Mouse (Mus musculus) embryonic facial prominence, embryonic 13.5 days (tissue): ENCODE measurements around the gene Olfr313. TPM values are rescaled to one million over a fixed set of nuclear protein-coding genes. Genes with fewer than 3 reads are reported as not detected.
"Not testable (repeated sequence)": the region's sequence is repeated elsewhere in the genome, so short reads cannot be mapped to it uniquely, and the experiment has no call there.

Experiments
- ATAC-seq: fragments of 200-750 bp; cut with Nextera tagmentation; 2 replicates; pipeline ENCODE4 v1.8.0; 2017; ENCODE audit warnings: low read depth; ENCODE audit not compliant: insufficient number of reproducible peaks, insufficient read depth, low FRiP score, low TSS enrichment
- H3K27ac ChIP-seq: fragments of 300-500 bp; sonication (generic); 2 replicates; pipeline ENCODE4 v1.5.1; 2015; ENCODE audit warnings: moderate library complexity, mild to moderate bottlenecking, inconsistent platforms
- H3K27me3 ChIP-seq: fragments of 300-500 bp; sonication (generic); 2 replicates; pipeline ENCODE4 v1.6.1; 2015; ENCODE audit warnings: mild to moderate bottlenecking, inconsistent platforms
- H3K36me3 ChIP-seq: fragments of 300-500 bp; sonication (generic); 2 replicates; pipeline ENCODE4 v1.6.1; 2015; ENCODE audit warnings: mild to moderate bottlenecking, inconsistent platforms
- H3K4me1 ChIP-seq: fragments of 300-500 bp; sonication (generic); 2 replicates; pipeline ENCODE4 v1.6.1; 2015; ENCODE audit warnings: inconsistent platforms
- H3K4me2 ChIP-seq: fragments of 300-500 bp; sonication (generic); 2 replicates; pipeline ENCODE4 v1.6.1; 2015; ENCODE audit warnings: moderate library complexity, mild to moderate bottlenecking, inconsistent platforms
- H3K4me3 ChIP-seq: fragments of 300-500 bp; sonication (generic); 2 replicates; pipeline ENCODE4 v1.5.1; 2015; ENCODE audit warnings: mild to moderate bottlenecking, inconsistent platforms
- H3K9ac ChIP-seq: fragments of 300-500 bp; sonication (generic); 2 replicates; pipeline ENCODE4 v1.6.1; 2015; ENCODE audit warnings: mild to moderate bottlenecking, inconsistent platforms
- H3K9me3 ChIP-seq: fragments of 300-500 bp; sonication (generic); 2 replicates; pipeline ENCODE4 v1.6.1; 2016; ENCODE audit warnings: inconsistent platforms
- WGBS: fragments of 180-500 bp; shearing (Covaris S2); methylation state at CpG from one replicate; pipeline ENCODE4 v1.1.7; 2015; ENCODE audit warnings: mixed read lengths; 5-methylcytosine and 5-hydroxymethylcytosine counted together
- polyA plus RNA-seq: library from polyadenylated mRNA; unstranded; fragments of >200 nt; fragmentation: Nextera tagmentation; extraction: Ambion mirVana; gene quantifications from 2 replicates; pipeline ENCODE4 v1.2.1, GENCODE M21; 2015

The Olfr313 gene
- polyA plus RNA-seq = not detected in 2 replicates

DNA sequence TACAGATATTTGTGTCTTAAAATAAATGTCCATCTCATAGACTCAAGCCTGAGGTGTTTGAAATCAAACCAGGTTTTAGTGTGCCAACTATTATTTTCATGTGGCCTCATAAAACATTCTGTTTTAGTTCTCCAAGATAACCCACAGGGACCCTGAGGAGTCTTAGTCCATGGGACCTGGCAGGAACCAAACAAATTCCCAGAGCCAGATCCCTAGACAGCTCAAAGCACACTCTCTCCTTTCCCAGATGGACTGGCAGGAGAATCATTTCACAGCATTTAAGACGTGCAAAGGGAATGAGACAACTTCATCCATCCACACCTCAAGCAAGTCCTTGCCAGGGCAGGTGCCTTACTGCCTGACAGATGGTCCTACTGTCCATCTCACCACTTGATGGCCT is at the start of gene Olfr313:
Gene Olfr313 (plus strand): TSS at position 301 of the 400 bp plus-strand sequence.
- WGBS = 56% methylated on average over 1 of the region's 1 CpGs
- H3K36me3 ChIP-seq, H3K4me1 ChIP-seq, H3K9me3 ChIP-seq, H3K27me3 ChIP-seq, H3K9ac ChIP-seq, ATAC-seq, H3K4me2 ChIP-seq, H3K27ac ChIP-seq, H3K4me3 ChIP-seq: not testable (repeated sequence)

DNA sequence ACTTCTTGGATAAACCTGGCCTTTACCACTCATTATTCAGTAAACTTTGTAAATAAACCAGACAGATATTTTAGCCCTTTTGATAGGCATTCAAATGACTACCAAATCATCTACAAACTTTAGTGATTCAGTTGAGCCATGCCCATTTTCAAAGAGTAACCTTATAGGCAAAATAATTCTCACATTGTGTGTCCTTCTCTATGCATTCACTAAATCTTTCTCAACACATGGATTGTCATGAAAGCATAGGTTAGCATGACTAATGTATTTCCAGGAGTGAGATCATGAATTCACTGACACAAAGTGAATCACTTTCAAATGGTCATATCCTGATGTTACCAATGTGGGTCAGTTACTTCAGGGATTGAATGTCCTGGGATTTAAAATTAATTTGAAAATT is 41.9 kb upstream of the Olfr313 start, which contains the start of gene Olfr315:
Gene Olfr315 (plus strand): TSS at position 301 of the 400 bp plus-strand sequence.
- H3K9me3 ChIP-seq = no peaks in the 10 kb centered on the region
- ATAC-seq = no peak

DNA sequence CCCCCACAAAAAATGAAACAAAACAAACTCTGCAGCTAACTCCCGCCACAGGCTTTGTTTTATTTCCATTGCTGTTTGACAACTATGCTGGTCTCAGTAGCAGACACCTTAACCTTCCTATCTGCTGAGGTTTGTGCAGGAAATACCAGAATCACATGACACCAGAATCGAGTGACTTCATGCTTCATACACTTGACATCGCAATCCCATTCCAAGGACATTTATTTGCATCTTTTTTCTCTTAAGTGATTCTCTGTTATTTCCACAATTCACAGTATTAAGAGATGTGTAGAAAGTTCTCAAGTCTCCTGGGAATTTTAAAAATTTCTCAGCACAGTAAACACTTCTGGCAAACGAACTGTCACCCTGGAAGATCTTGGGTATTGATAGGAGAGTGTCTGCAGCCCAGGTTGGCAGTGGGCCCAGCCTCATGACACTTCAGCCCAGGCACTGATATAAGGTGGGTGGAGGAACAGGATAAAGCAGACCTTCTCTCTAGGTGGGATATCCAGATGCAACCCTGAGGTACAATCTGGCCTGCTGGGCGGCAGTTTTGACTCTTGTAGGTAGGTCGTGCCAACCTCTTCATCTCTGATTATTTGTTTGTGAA is 32.2 kb upstream of the Olfr313 start, which contains the start of gene Olfr314:
Gene Olfr314 (plus strand): TSS at position 473 of the 610 bp plus-strand sequence.
- Histone ChIP-seq H3K4me3 (no peak within 1 kb of the TSS), H3K36me3 (no peaks in the 10 kb centered on the region), H3K9ac (no peak within 1 kb of the TSS), H3K4me2 (no peak within 1 kb of the TSS), H3K4me1 (no peaks in the 10 kb centered on the region), H3K9me3 (no peaks in the 10 kb centered on the region), H3K27me3 (no peaks in the 10 kb centered on the region), H3K27ac (no peak within 1 kb of the TSS)
- WGBS = 78% methylated on average over 6 of the region's 6 CpGs
- ATAC-seq = no peak

More for the DNA sequence above, 41.9 kb upstream of the Olfr313 start, which contains the start of gene Olfr315:
- no peaks in the 10 kb centered on the region for H3K36me3 ChIP-seq
- H3K4me2 ChIP-seq = no peak within 1 kb of the TSS
- H3K4me1 ChIP-seq = no peaks in the 10 kb centered on the region
- H3K4me3 ChIP-seq = no peak within 1 kb of the TSS
- H3K9ac ChIP-seq = no peak within 1 kb of the TSS
- no peak within 1 kb of the TSS for H3K27ac ChIP-seq
- H3K27me3 ChIP-seq = no peaks in the 10 kb centered on the region

DNA sequence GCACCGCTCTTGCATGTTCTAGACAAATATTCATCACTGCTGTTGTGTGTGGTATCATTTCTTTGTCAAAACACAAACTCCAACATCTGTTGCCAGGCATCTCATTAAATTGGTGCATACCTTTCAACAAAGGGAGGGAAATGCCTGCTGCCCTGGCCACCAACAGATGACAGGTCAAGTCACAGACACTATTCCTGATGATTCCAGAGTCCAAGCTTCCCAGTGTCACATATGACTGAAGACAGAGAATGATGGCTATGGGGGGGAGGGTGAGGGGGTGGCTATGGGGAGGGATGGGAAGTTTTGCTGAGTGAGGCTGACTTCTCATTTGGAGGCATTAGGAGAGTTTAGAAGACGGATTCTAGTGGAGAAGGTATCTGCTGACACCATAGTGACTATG is 30.6 kb upstream of the Olfr313 start:
- Histone ChIP-seq H3K4me2 (no peak overlapping the region), H3K4me1 (no peaks in the 10 kb centered on the region), H3K27ac (no peak overlapping the region), H3K36me3 (no peaks in the 10 kb centered on the region), H3K27me3 (no peaks in the 10 kb centered on the region), H3K9ac (no peak overlapping the region), H3K9me3 (no peaks in the 10 kb centered on the region), H3K4me3 (no peak overlapping the region)
- no peak for ATAC-seq
- WGBS = 87% methylated on average over 2 of the region's 2 CpGs

DNA sequence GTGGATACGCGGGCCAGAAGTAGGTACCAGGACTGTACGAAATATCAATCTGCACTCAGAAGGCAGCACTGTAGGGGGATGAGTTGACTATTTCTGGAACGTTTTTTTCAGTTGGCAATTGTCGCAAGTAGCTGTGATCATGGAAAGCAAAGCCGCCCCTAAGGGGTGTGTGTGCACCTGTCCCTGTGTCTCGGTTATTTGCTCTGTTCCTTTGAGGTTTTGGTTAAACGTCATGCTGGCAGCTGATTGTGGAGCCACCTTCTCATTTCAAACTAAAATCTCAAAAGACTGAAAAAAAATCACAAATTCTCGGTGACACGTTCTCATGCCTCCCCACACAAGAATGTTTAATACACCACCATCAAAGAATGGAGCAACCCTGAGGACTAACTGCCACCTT is 27.1 kb upstream of the Olfr313 start:
- no peaks in the 10 kb centered on the region for H3K9me3 ChIP-seq
- H3K9ac ChIP-seq = no peak overlapping the region
- no peak overlapping the region for H3K4me2 ChIP-seq
- no peak overlapping the region for H3K27ac ChIP-seq
- H3K4me1 ChIP-seq = no peaks in the 10 kb centered on the region
- no peak for ATAC-seq
- 84% methylated on average over 10 of the region's 10 CpGs for WGBS
- H3K4me3 ChIP-seq = no peak overlapping the region
- no peaks in the 10 kb centered on the region for H3K36me3 ChIP-seq
- no peaks in the 10 kb centered on the region for H3K27me3 ChIP-seq

DNA sequence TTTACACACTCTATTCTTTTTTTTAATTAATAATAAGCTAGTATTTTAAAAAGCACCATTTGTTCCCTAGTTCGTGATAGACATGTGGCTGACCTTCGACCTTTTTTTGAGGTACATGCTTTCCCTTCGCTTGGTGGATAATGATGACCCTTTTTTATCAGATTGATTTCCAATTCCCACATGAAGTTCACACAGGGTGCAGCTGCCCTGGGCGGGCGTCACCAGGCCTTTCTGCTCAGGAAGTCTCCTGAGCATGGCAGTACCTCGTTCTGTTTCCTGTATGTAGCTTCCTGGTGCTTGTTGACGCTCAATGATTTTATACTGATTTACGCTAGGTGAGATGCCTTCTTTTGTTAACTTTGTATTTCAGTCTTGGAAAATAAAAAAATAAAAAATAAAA is 26.5 kb upstream of the Olfr313 start:
- no peaks in the 10 kb centered on the region for H3K4me1 ChIP-seq
- 78% methylated on average over 8 of the region's 8 CpGs for WGBS
- ATAC-seq = no peak
- H3K9me3 ChIP-seq = no peaks in the 10 kb centered on the region
- H3K9ac ChIP-seq = no peak overlapping the region
- no peak overlapping the region for H3K27ac ChIP-seq
- no peak overlapping the region for H3K4me2 ChIP-seq
- no peak overlapping the region for H3K4me3 ChIP-seq
- no peaks in the 10 kb centered on the region for H3K36me3 ChIP-seq
- H3K27me3 ChIP-seq = no peaks in the 10 kb centered on the region

DNA sequence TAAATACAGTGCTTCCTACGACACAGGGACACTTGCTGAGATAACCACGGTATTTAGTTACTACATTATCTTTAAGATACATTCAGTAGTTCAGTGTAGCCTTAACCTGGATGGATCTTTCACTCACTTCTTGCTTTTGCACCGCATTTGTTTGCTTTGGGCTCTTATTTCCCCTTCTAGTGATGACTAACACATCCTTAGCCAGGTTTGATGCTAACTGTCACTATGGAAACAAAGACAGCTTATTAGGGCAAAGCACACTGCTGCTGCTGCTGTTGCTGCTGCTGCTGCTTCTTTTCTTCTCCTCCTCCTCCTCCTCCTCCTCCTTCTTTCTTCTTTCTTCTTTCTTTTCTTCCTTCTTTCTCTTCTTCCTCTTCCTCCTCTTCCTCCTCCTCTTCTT is 25.3 kb upstream of the Olfr313 start:
- no peak overlapping the region for H3K4me3 ChIP-seq
- no peak overlapping the region for H3K9ac ChIP-seq
- whole genome bisulfite sequencing = 25% methylated on average over 3 of the region's 3 CpGs
- H3K36me3 ChIP-seq = no peaks in the 10 kb centered on the region
- H3K9me3 ChIP-seq = no peaks in the 10 kb centered on the region
- no peak overlapping the region for H3K27ac ChIP-seq
- no peaks in the 10 kb centered on the region for H3K27me3 ChIP-seq
- no peak for ATAC-seq
- H3K4me1 ChIP-seq = no peaks in the 10 kb centered on the region
- H3K4me2 ChIP-seq = no peak overlapping the region

DNA sequence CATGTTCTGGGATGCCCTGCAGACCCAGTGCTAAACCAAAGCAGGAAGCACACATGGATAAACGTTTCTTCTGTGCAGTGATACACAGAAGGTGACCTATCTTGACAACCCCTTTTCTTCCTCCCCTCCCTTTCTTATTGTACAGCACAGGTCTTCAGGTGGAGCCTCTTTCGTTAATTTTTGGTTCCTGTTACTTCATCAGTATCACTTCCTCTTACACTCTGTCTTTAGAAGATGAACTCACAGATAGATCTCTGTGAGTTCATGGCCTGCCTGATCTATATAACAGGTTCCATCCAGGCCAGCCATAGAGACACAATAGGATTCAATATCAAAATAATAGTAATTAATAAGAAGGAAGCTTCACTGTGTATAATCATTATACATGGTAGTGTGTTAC is 24.7 kb upstream of the Olfr313 start:
- H3K36me3 ChIP-seq = no peaks in the 10 kb centered on the region
- no peak for ATAC-seq
- H3K4me1 ChIP-seq = no peaks in the 10 kb centered on the region
- no peaks in the 10 kb centered on the region for H3K27me3 ChIP-seq
- 50% methylated on average over 2 of the region's 2 CpGs for WGBS
- H3K4me3 ChIP-seq = no peak overlapping the region
- H3K27ac ChIP-seq = no peak overlapping the region
- H3K9ac ChIP-seq = no peak overlapping the region
- H3K9me3 ChIP-seq = no peaks in the 10 kb centered on the region
- no peak overlapping the region for H3K4me2 ChIP-seq

DNA sequence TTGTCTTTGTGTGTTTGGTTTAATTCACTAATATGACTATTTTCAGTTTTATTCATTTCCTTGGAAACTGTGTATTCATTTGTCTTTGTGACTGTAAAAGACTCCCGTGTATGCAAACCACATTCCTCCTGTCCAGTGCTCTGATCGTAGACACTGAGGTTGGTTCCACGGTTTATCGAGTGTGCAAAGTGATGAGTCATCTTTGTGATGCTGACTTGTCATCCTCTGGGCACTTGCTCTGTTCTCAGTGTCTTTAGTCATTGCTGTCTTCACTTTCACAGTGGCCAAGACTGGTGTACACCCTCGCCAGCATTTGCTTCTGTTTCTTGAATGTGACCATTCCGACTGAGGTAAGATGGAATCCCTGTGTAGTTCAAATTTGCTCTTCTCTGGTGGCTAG is 24.2 kb upstream of the Olfr313 start:
- Histone ChIP-seq H3K9ac (no peak overlapping the region), H3K4me2 (no peak overlapping the region), H3K9me3 (no peaks in the 10 kb centered on the region), H3K4me3 (no peak overlapping the region), H3K4me1 (no peaks in the 10 kb centered on the region), H3K27me3 (no peaks in the 10 kb centered on the region), H3K27ac (no peak overlapping the region), H3K36me3 (no peaks in the 10 kb centered on the region)
- no peak for ATAC-seq
- 83% methylated on average over 6 of the region's 6 CpGs for WGBS

DNA sequence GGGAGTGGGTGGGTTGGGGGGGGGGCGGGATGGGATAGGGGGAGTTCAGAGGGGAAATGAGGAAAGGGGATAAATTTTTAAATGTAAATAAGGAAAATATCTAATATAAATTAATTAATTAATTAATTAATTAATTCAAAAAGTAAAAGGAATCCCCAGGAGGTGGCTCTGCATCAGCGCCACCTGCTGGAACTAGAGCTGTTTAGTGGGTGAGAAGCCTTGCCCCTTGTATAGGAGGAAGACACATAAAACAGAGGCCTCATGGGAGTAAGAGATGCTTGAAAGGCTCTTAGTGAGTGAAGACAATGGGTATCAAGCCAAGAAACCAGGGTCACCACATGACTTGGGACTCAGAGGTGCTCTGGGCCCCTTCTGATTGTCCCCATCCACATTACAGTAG is 18.9 kb upstream of the Olfr313 start:
- Histone ChIP-seq H3K9me3 (no peaks in the 10 kb centered on the region), H3K9ac (no peak overlapping the region), H3K4me2 (no peak overlapping the region), H3K27ac (no peak overlapping the region), H3K4me3 (no peak overlapping the region), H3K4me1 (no peaks in the 10 kb centered on the region), H3K27me3 (no peaks in the 10 kb centered on the region), H3K36me3 (no peaks in the 10 kb centered on the region)
- WGBS = 73% methylated on average over 2 of the region's 2 CpGs
- ATAC-seq = no peak

DNA sequence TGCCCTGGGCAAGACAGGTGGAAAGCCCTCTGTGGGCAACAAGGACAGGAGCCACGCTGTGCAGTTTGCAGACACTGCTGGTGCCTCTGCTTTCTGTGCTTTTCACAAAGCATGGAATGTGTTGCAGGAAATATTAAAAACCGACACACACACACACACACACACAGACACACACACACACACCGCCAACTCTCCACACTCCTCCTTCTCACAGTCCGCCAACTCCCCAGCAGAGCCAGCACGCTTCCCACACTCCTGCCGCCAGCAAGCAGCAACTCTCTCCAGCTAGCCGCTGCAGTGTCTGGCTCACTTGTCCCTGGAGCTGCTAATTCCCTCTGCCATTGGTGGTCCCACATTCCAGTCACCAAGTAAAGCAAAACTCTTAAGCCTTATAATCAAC is 17.9 kb upstream of the Olfr313 start:
- Histone ChIP-seq H3K27me3 (no peaks in the 10 kb centered on the region), H3K27ac (no peak overlapping the region), H3K9ac (no peak overlapping the region), H3K4me2 (no peak overlapping the region), H3K36me3 (no peaks in the 10 kb centered on the region), H3K4me1 (peaks cover 2% of the 10 kb centered on the region), H3K9me3 (no peaks in the 10 kb centered on the region), H3K4me3 (no peak overlapping the region)
- 69% methylated on average over 7 of the region's 7 CpGs for WGBS
- ATAC-seq = no peak

DNA sequence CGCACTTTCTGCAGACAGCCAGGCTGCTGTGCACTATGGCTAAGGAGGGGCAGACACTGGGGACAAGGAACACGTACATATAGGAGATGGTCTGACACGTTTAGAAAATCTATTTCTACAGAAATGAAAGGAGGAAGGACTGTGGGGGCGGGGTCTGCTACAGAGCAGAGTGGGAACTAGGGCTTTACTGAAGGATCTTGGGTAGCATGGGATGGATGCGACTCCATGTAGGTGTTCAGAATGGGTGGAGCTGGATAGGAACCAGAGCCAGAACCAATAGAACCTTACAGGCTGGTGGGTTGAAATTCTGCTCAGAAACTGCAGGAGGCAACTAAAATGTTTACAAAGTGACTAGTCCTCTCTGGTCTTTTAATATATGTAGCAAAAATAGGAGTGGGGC is 15.1 kb upstream of the Olfr313 start:
- WGBS = 75% methylated on average over 5 of the region's 5 CpGs

More for the DNA sequence above, 15.1 kb upstream of the Olfr313 start:
- no peak overlapping the region for H3K4me3 ChIP-seq
- H3K9ac ChIP-seq = no peak overlapping the region
- no peak overlapping the region for H3K27ac ChIP-seq
- H3K36me3 ChIP-seq = no peaks in the 10 kb centered on the region
- no peaks in the 10 kb centered on the region for H3K9me3 ChIP-seq
- H3K4me1 ChIP-seq = peaks cover 4% of the 10 kb centered on the region
- no peak for ATAC-seq
- H3K4me2 ChIP-seq = no peak overlapping the region
- no peaks in the 10 kb centered on the region for H3K27me3 ChIP-seq
